Mouse (Mus musculus) cerebellum, adult 2 months (tissue): Measurements from ENCODE around the gene BC048403.

Experiments
- CTCF ChIP-seq: fragments of 200-500 bp; IDR thresholded peaks from 2 replicates; pipeline ENCODE4 v1.5.1; 2011; ENCODE audit warnings: low read depth, mild to moderate bottlenecking, control low read depth, low read length, moderate library complexity, borderline replicate concordance; ENCODE audit not compliant: insufficient read depth
- POLR2A ChIP-seq: fragments of 200-500 bp; IDR thresholded peaks from 2 replicates; pipeline ENCODE4 v1.6.1; 2011; ENCODE audit warnings: low read length, control low read depth, borderline replicate concordance; ENCODE audit not compliant: insufficient read depth

GRCm38 (mm10) chr10:121701296-121702248 lies 38.2 kb upstream of the BC048403 start:
- TF ChIP-seq POLR2A (no peak), CTCF (peak; percentile 47; the same call in 1 of the 2 replicates)
